Mouse (Mus musculus): ENCODE measurements around the gene Trib2. TPM values are rescaled to one million over a fixed set of nuclear protein-coding genes. Genes with fewer than 3 reads are reported as not detected.

Trib2 gene
- polyA plus RNA-seq, 1 experiment from 2014 or later = 50.4 TPM

- Histone ChIP-seq H3K4me3 (replicated peaks) (peak overlapping the region; percentile 84), H3K4me2 (replicated peaks) (peak overlapping the region; percentile 77), H3K4me1 (peaks cover 30% of the 10 kb centered on the region), H3K9ac (peak overlapping the region; percentile 23), H3K36me3 (peaks cover 5% of the 10 kb centered on the region; the same call in 1 of the 2 replicates), H3K9me3 (replicated peaks) (no peaks in the 10 kb centered on the region), H3K27me3 (no peaks in the 10 kb centered on the region), H3K27ac (replicated peaks) (0 out of 2 replicates have a peak overlapping the region, but pooled peaks have one; percentile 5)
- whole genome bisulfite sequencing = 18% methylated on average over 12 of the region's 12 CpGs
- no peak for ATAC-seq (ENCODE audit: insufficient number of reproducible peaks, low FRiP score, low TSS enrichment, low read depth)
These were observed 3.4 kb downstream of the Trib2 start for GRCm38 (mm10) chr12:15813133-15813818.

GRCm38 (mm10) chr12:15812139-15812962 lies 4.4 kb downstream of the Trib2 start:
- Histone ChIP-seq H3K36me3 (peaks cover 11% of the 10 kb centered on the region), H3K9ac (no peak overlapping the region), H3K9me3 (replicated peaks) (no peaks in the 10 kb centered on the region), H3K27ac (replicated peaks) (no peak overlapping the region), H3K4me1 (peaks cover 28% of the 10 kb centered on the region), H3K4me2 (replicated peaks) (peak overlapping the region; percentile 77), H3K4me3 (replicated peaks) (peak overlapping the region; percentile 84), H3K27me3 (no peaks in the 10 kb centered on the region)
- no peak for ATAC-seq (ENCODE audit: insufficient number of reproducible peaks, low FRiP score, low TSS enrichment, low read depth)
- WGBS = 52% methylated on average over 6 of the region's 6 CpGs

GRCm38 (mm10) chr12:15811682-15812081 lies 5.0 kb downstream of the Trib2 start:
- Histone ChIP-seq H3K4me1 (peaks cover 27% of the 10 kb centered on the region), H3K9me3 (replicated peaks) (no peaks in the 10 kb centered on the region), H3K9ac (no peak overlapping the region), H3K27ac (replicated peaks) (0 out of 2 replicates have a peak overlapping the region, but pooled peaks have one; percentile 39), H3K4me2 (replicated peaks) (peak overlapping the region; percentile 77), H3K27me3 (no peaks in the 10 kb centered on the region), H3K4me3 (replicated peaks) (peak overlapping the region; percentile 84), H3K36me3 (peaks cover 13% of the 10 kb centered on the region)
- ATAC-seq (ENCODE audit: insufficient number of reproducible peaks, low FRiP score, low TSS enrichment, low read depth) = no peak
- 42% methylated on average over 4 of the region's 4 CpGs for WGBS

DNA sequence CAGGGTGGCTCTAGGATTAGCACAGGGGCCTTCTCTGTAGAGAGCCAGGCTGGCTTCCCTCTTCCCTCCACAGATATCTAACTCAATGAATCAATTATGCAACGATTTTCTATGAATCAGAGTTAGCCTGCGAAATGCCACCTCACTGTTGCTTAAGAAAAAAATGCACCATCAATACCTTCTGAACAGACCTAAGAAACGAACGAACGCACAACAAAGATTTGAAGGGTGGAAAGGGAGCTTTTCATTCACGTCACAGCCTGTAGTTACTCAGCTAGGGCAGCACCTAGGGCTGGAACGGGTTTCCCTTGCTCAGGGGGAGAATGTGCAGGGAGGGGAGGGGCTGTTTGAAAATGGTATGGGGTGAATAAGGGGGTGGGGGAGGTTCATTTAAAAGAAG lies 5.8 kb downstream of the Trib2 start:
- Histone ChIP-seq H3K27me3 (no peaks in the 10 kb centered on the region), H3K4me1 (peaks cover 27% of the 10 kb centered on the region), H3K9me3 (replicated peaks) (no peaks in the 10 kb centered on the region), H3K27ac (replicated peaks) (no peak overlapping the region), H3K36me3 (peaks cover 16% of the 10 kb centered on the region), H3K4me3 (replicated peaks) (peak overlapping the region; percentile 84; the same call in 1 of the 2 replicates), H3K4me2 (replicated peaks) (peak overlapping the region; percentile 77), H3K9ac (no peak overlapping the region)
- 48% methylated on average over 7 of the region's 7 CpGs for WGBS
- no peak for ATAC-seq (ENCODE audit: insufficient number of reproducible peaks, low FRiP score, low TSS enrichment, low read depth)

DNA sequence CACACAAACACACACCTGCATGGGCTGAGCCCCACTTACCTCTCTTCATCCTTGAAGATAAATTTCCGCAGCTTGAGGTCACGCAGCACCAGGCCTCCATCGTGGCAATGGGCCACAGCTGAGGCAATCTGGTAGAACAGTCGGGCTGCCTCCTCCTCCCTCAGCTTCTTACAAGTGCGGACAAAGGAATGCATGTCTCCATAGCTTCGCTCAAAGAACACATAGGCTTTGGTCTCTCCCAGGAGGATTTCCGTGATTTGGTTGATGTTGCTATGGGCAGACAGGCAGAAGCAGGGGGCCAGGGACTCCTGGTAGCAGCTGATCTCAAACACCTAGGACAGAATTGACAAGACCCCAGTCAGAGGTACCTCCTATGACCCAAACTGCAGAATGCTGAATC lies 7.1 kb downstream of the Trib2 start:
- Histone ChIP-seq H3K27ac (replicated peaks) (no peak overlapping the region), H3K9me3 (replicated peaks) (no peaks in the 10 kb centered on the region), H3K4me1 (peaks cover 31% of the 10 kb centered on the region), H3K27me3 (no peaks in the 10 kb centered on the region), H3K36me3 (peaks cover 23% of the 10 kb centered on the region), H3K4me2 (replicated peaks) (no peak overlapping the region), H3K9ac (no peak overlapping the region), H3K4me3 (replicated peaks) (no peak overlapping the region)
- WGBS = 65% methylated on average over 7 of the region's 7 CpGs
- no peak for ATAC-seq (ENCODE audit: insufficient number of reproducible peaks, low FRiP score, low TSS enrichment, low read depth)

- Histone ChIP-seq H3K36me3 (peaks cover 27% of the 10 kb centered on the region), H3K4me2 (replicated peaks) (no peak overlapping the region), H3K4me3 (replicated peaks) (no peak overlapping the region), H3K4me1 (peaks cover 29% of the 10 kb centered on the region), H3K27ac (replicated peaks) (no peak overlapping the region), H3K9me3 (replicated peaks) (no peaks in the 10 kb centered on the region), H3K27me3 (no peaks in the 10 kb centered on the region), H3K9ac (no peak overlapping the region)
- ATAC-seq (ENCODE audit: insufficient number of reproducible peaks, low FRiP score, low TSS enrichment, low read depth) = no peak
- 75% methylated on average over 4 of the region's 4 CpGs for WGBS
These were observed 7.5 kb downstream of the Trib2 start for GRCm38 (mm10) chr12:15809249-15809648.

- 90% methylated on average over 5 of the region's 5 CpGs for WGBS
- H3K9me3 ChIP-seq (replicated peaks) = no peaks in the 10 kb centered on the region
- no peaks in the 10 kb centered on the region for H3K27me3 ChIP-seq
- no peak overlapping the region for H3K9ac ChIP-seq
- no peak overlapping the region for H3K27ac ChIP-seq (replicated peaks)
- no peak overlapping the region for H3K4me2 ChIP-seq (replicated peaks)
- peaks cover 27% of the 10 kb centered on the region for H3K36me3 ChIP-seq
- peaks cover 31% of the 10 kb centered on the region for H3K4me1 ChIP-seq
- H3K4me3 ChIP-seq (replicated peaks) = no peak overlapping the region
- ATAC-seq (ENCODE audit: insufficient number of reproducible peaks, low FRiP score, low TSS enrichment, low read depth) = no peak
These were observed 8.4 kb downstream of the Trib2 start for GRCm38 (mm10) chr12:15808186-15808800.

DNA sequence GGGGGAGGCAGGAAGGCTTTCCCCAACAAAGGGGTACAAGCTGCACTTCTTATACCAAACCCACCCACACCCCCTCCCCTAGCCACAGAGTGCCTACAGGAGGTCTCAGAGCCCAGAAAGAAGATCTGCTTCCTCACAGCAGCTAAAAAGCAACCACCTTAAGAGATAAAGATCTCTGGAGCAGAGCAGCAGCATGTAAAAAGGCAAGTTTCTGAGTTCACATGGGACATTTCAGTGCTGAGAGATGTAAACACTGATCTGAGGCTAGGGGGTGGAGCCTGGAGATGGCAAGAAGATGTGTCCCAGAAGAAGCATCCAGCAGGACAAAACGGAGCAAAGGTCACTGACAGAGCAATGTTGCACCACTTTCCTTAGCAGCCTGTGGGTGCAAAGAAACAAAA lies 11.8 kb downstream of the Trib2 start:
- no peak for ATAC-seq (ENCODE audit: insufficient number of reproducible peaks, low FRiP score, low TSS enrichment, low read depth)
- 43% methylated on average over 1 of the region's 1 CpGs for WGBS
- H3K9me3 ChIP-seq (replicated peaks) = no peaks in the 10 kb centered on the region

GRCm38 (mm10) chr12:15803936-15804438 lies 12.7 kb downstream of the Trib2 start:
- ATAC-seq (ENCODE audit: insufficient number of reproducible peaks, low FRiP score, low TSS enrichment, low read depth) = no peak
- peaks cover 27% of the 10 kb centered on the region for H3K36me3 ChIP-seq
- H3K4me2 ChIP-seq (replicated peaks) = no peak overlapping the region
- no peaks in the 10 kb centered on the region for H3K27me3 ChIP-seq
- H3K9me3 ChIP-seq (replicated peaks) = no peaks in the 10 kb centered on the region
- no peak overlapping the region for H3K27ac ChIP-seq (replicated peaks)
- H3K4me1 ChIP-seq = peaks cover 26% of the 10 kb centered on the region
- H3K4me3 ChIP-seq (replicated peaks) = no peak overlapping the region
- 88% methylated on average over 5 of the region's 5 CpGs for WGBS
- H3K9ac ChIP-seq = no peak overlapping the region

More for the DNA sequence above, 11.8 kb downstream of the Trib2 start:
- Histone ChIP-seq H3K4me3 (replicated peaks) (no peak overlapping the region), H3K9ac (no peak overlapping the region), H3K27ac (replicated peaks) (no peak overlapping the region), H3K36me3 (peaks cover 27% of the 10 kb centered on the region), H3K27me3 (no peaks in the 10 kb centered on the region), H3K4me2 (replicated peaks) (no peak overlapping the region), H3K4me1 (peaks cover 30% of the 10 kb centered on the region)

- ATAC-seq (ENCODE audit: insufficient number of reproducible peaks, low FRiP score, low TSS enrichment, low read depth) = no peak
- WGBS = 82% methylated on average over 4 of the region's 4 CpGs
- H3K9ac ChIP-seq = no peak overlapping the region
- H3K4me1 ChIP-seq = peaks cover 26% of the 10 kb centered on the region
- H3K27me3 ChIP-seq = no peaks in the 10 kb centered on the region
- H3K36me3 ChIP-seq = peaks cover 21% of the 10 kb centered on the region
- no peak overlapping the region for H3K4me3 ChIP-seq (replicated peaks)
- H3K27ac ChIP-seq (replicated peaks) = no peak overlapping the region
- no peaks in the 10 kb centered on the region for H3K9me3 ChIP-seq (replicated peaks)
- H3K4me2 ChIP-seq (replicated peaks) = no peak overlapping the region
These were observed 15.2 kb downstream of the Trib2 start for GRCm38 (mm10) chr12:15801571-15801930.

GRCm38 (mm10) chr12:15800914-15801570 lies 15.7 kb downstream of the Trib2 start:
- no peaks in the 10 kb centered on the region for H3K27me3 ChIP-seq
- no peak overlapping the region for H3K9ac ChIP-seq
- no peaks in the 10 kb centered on the region for H3K9me3 ChIP-seq (replicated peaks)
- WGBS = 23% methylated on average over 9 of the region's 9 CpGs
- H3K4me2 ChIP-seq (replicated peaks) = no peak overlapping the region
- ATAC-seq (ENCODE audit: insufficient number of reproducible peaks, low FRiP score, low TSS enrichment, low read depth) = peak; percentile 76
- H3K4me3 ChIP-seq (replicated peaks) = no peak overlapping the region
- H3K27ac ChIP-seq (replicated peaks) = no peak overlapping the region
- H3K36me3 ChIP-seq = peaks cover 23% of the 10 kb centered on the region
- H3K4me1 ChIP-seq = peaks cover 26% of the 10 kb centered on the region

Data from embryonic facial prominence, embryonic 15.5 days (tissue).